ENCODE assay signal across 15 mouse cellular contexts in genomic region chr4:138863344-138863998, GRCm38 (mm10). TPM values are rescaled to one million over a fixed set of nuclear protein-coding genes. Genes with fewer than 3 reads are reported as not detected.
DNase-seq lines count a peak whose midpoint lies in the region; ATAC-seq and TF ChIP-seq lines count a peak whose summit lies in the region.
"Had no signal": no experiment of that assay in that cellular context is flagged by ENCODE, and none has a peak within 500 bp of the region (broad histone marks: within the 10 kb centered on the region; RNA-seq: fewer than 3 reads in every experiment).

TSS of gene Pla2g5 (minus strand) at chr4:138863482.

- peak; percentile 75 for TF ChIP-seq POLR2A in ES-Bruce4 (IDR thresholded peaks at IDR 0.05; ENCODE audit: insufficient read depth, low read length)

- DNase-seq in heart, postnatal 25 days (ENCODE audit: low spot score), result no peak
- DNase-seq in 3134 (ENCODE audit: extremely low read depth, insufficient read length, low spot score), result peak; percentile 63
- no peak for DNase-seq in gonadal fat pad, adult 2 months (ENCODE audit: low read depth)
- DNase-seq in left cerebral cortex, adult 11 months (ENCODE audit: low spot score), result no peak
- no peak for DNase-seq in ovary, postnatal 36 days (ENCODE audit: low spot score)
- DNase-seq: cerebellum, adult 18-20 months; embryo, embryonic 11 days; liver, postnatal 0 days had no signal

- TF ChIP-seq EP300 in ES-Bruce4 (IDR thresholded peaks at IDR 0.05; ENCODE audit: insufficient read depth, low read depth, low read length), result peak; percentile 85

- H3K27me3 ChIP-seq in heart, embryonic 11.5 days (ENCODE audit: control insufficient read depth, insufficient read depth, low read length), result peaks cover 5% of the 10 kb centered on the region; the same call in 1 of the 2 replicates
- H3K27me3 ChIP-seq in ES-Bruce4 (ENCODE audit: control insufficient read depth, insufficient read depth, low read length, poor library complexity, severe bottlenecking), result no peaks in the 10 kb centered on the region
- H3K27me3 ChIP-seq: midbrain, embryonic 13.5 days; neural tube, embryonic 12.5 days had no signal

- no peaks in the 10 kb centered on the region for H3K36me3 ChIP-seq in heart, embryonic 11.5 days (ENCODE audit: control insufficient read depth, insufficient read depth, low read length)
- no peaks in the 10 kb centered on the region for H3K36me3 ChIP-seq in ES-Bruce4 (ENCODE audit: control insufficient read depth, insufficient read depth, low read length, poor library complexity, severe bottlenecking)
- H3K36me3 ChIP-seq: hindbrain, embryonic 10.5 days; midbrain, embryonic 13.5 days; neural tube, embryonic 12.5 days had no signal

- H3K9ac ChIP-seq in heart, embryonic 11.5 days (ENCODE audit: low read depth, low read length), result no peak within 1 kb of the TSS
- H3K9ac ChIP-seq in ES-Bruce4 (ENCODE audit: low read depth, poor library complexity, severe bottlenecking), result peak within 1 kb of the TSS; percentile 38; the same call in 1 of the 2 replicates
- H3K9ac ChIP-seq: liver, postnatal 0 days; midbrain, embryonic 13.5 days; neural tube, embryonic 12.5 days had no signal

- H3K9me3 ChIP-seq in heart, embryonic 11.5 days (replicated peaks; ENCODE audit: control insufficient read depth, low read length), result no peaks in the 10 kb centered on the region
- H3K9me3 ChIP-seq in ES-Bruce4 (replicated peaks; ENCODE audit: control insufficient read depth, insufficient read depth, low read length, poor library complexity, severe bottlenecking), result no peaks in the 10 kb centered on the region
- H3K9me3 ChIP-seq: hindbrain, embryonic 10.5 days; midbrain, embryonic 13.5 days; neural tube, embryonic 12.5 days had no signal

- no peak within 1 kb of the TSS for H3K4me2 ChIP-seq in heart, embryonic 11.5 days
- H3K4me2 ChIP-seq: midbrain, embryonic 13.5 days; neural tube, embryonic 12.5 days had no signal

- TF ChIP-seq CTCF in ES-Bruce4 (IDR thresholded peaks at IDR 0.05; ENCODE audit: low read depth, low read length), result no peak

- intact Hi-C loops in heart, postnatal 25 days (cut with DNase I), result no loop called here

- WGBS in heart, embryonic 11.5 days (ENCODE audit: insufficient replicate concordance), result 61% methylated on average over 10 of the region's 10 CpGs

- H3K27ac ChIP-seq in heart, embryonic 11.5 days (ENCODE audit: low read depth, low read length), result no peak within 1 kb of the TSS
- peak within 1 kb of the TSS; percentile 82 for H3K27ac ChIP-seq in ES-Bruce4 (ENCODE audit: insufficient read depth, low read length)
- H3K27ac ChIP-seq: hindbrain, embryonic 10.5 days; layer of hippocampus, adult 2 months; midbrain, embryonic 13.5 days; neural tube, embryonic 12.5 days had no signal

- no peak for ATAC-seq in heart, embryonic 11.5 days (replicated peaks; ENCODE audit: insufficient number of reproducible peaks, low FRiP score, low TSS enrichment)
- ATAC-seq: liver, postnatal 0 days; midbrain, embryonic 13.5 days had no signal

- H3K4me3 ChIP-seq in heart, embryonic 11.5 days (ENCODE audit: low read depth, low read length), result no peak within 1 kb of the TSS
- peak within 1 kb of the TSS; percentile 74 for H3K4me3 ChIP-seq in ES-Bruce4 (ENCODE audit: low read depth, low read length)
- H3K4me3 ChIP-seq: hindbrain, embryonic 10.5 days; layer of hippocampus, adult 2 months; midbrain, embryonic 13.5 days; neural tube, embryonic 12.5 days had no signal

- H3K4me1 ChIP-seq in heart, embryonic 11.5 days (ENCODE audit: control insufficient read depth, insufficient read depth, low read length), result 0 out of 2 replicates have a peak, but pooled peaks cover 4% of the 10 kb centered on the region
- no peaks in the 10 kb centered on the region for H3K4me1 ChIP-seq in ES-Bruce4 (ENCODE audit: control insufficient read depth, insufficient read depth, low read length)
- H3K4me1 ChIP-seq: midbrain, embryonic 13.5 days; neural tube, embryonic 12.5 days had no signal

RNA-seq across cellular contexts. Expression of gene Pla2g5, which starts in this region (rescaled TPM):
- 10 to 100 TPM; 27.8 to 31.5 TPM for total RNA-seq in heart, postnatal 25 days (2021)
- 1.1 and 1.9 TPM in 2 replicates for polyA plus RNA-seq in heart, embryonic 11.5 days (2014; fragmentation: Nextera tagmentation; extraction: Ambion mirVana)
- polyA plus RNA-seq in ES-Bruce4 (2011; ENCODE audit: insufficient read depth, insufficient read length, low read depth, missing spikeins), result 12.3 and 19.7 TPM in 2 replicates
- polyA plus RNA-seq in gonadal fat pad, adult 2 months (2012; rRNA removed), result 23.8 and 37.2 TPM in 2 replicates
- total RNA-seq: MEL had no signal
- polyA plus RNA-seq: hindbrain, embryonic 10.5 days; liver, postnatal 0 days; neural tube, embryonic 12.5 days had no signal
